ENCODE assay signal across 37 mouse cellular contexts in genomic region chr7:31174466-31174865, GRCm38 (mm10). TPM values are rescaled to one million over a fixed set of nuclear protein-coding genes. Genes with fewer than 3 reads are reported as not detected.
DNase-seq lines count a peak whose midpoint lies in the region; ATAC-seq and TF ChIP-seq lines count a peak whose summit lies in the region.
"Had no signal": no experiment of that assay in that cellular context is flagged by ENCODE, and none has a peak within 500 bp of the region (broad histone marks: within the 10 kb centered on the region; RNA-seq: fewer than 3 reads in every experiment).

No protein-coding gene starts in this region.

- TF ChIP-seq EP300 in CH12.LX (IDR thresholded peaks at IDR 0.05; ENCODE audit: low read length): no peak

- ATAC-seq in common myeloid progenitor, adult 5-6 weeks (replicated peaks; ENCODE audit: low read depth, poor library complexity, severe bottlenecking): peak; percentile 50; the same call in 1 of the 2 replicates
- peak; percentile 68 for ATAC-seq in megakaryocyte progenitor cell, adult 5-6 weeks (replicated peaks; ENCODE audit: poor library complexity)
- ATAC-seq: activated CD4-positive, CD25-positive, alpha-beta regulatory T cell, adult 4 months; forebrain, embryonic 14.5 days; inflammation-experienced regulatory T-cells, adult 6 months; lung, postnatal 0 days; midbrain, embryonic 15.5 days had no signal

- H3K27me3 ChIP-seq in CH12.LX (replicated peaks): peaks cover 16% of the 10 kb centered on the region
- H3K27me3 ChIP-seq: embryonic facial prominence, embryonic 12.5 days; neural tube, embryonic 12.5 days had no signal

- H3K36me3 ChIP-seq in CH12.LX (replicated peaks in 1 of 2; ENCODE audit: control insufficient read depth in 1 of 2, insufficient read depth in 1 of 2, low read length in 1 of 2): no peaks in the 10 kb centered on the region
- H3K36me3 ChIP-seq: embryonic facial prominence, embryonic 12.5 days; heart, embryonic 12.5 days; kidney, embryonic 15.5 days; limb, embryonic 10.5 days; limb, embryonic 15.5 days; liver, embryonic 13.5 days; midbrain, embryonic 15.5 days; neural tube, embryonic 12.5 days had no signal

- TF ChIP-seq CTCF in CH12.LX (conservative IDR thresholded peaks at IDR 0.05 in 1 of 2, IDR thresholded peaks at IDR 0.05 in 1 of 2; ENCODE audit: low read depth in 2 of 2, low read length in 2 of 2): no peak

- H3K4me3 ChIP-seq in CH12.LX (replicated peaks in 1 of 3; ENCODE audit: low read depth in 2 of 3, low read length in 2 of 3, poor library complexity in 1 of 3): no peak overlapping the region
- H3K4me3 ChIP-seq: embryonic facial prominence, embryonic 12.5 days; heart, embryonic 12.5 days; kidney, embryonic 15.5 days; limb, embryonic 10.5 days; limb, embryonic 15.5 days; liver, embryonic 13.5 days; midbrain, embryonic 15.5 days; neural tube, embryonic 12.5 days had no signal

- dilution Hi-C loops in CH12.LX (cut with MboI; ENCODE audit: extremely low pct_ligation_motif_present, extremely low pct_unique_long_range_greater_than_20kb, low sequenced_read_pairs): no loop called here

- H3K4me2 ChIP-seq in CH12.LX (ENCODE audit: insufficient read depth, low read depth, poor library complexity, severe bottlenecking): no peak overlapping the region
- H3K4me2 ChIP-seq: embryonic facial prominence, embryonic 12.5 days; heart, embryonic 12.5 days; hindbrain, embryonic 14.5 days; kidney, embryonic 15.5 days; limb, embryonic 15.5 days; liver, embryonic 13.5 days; midbrain, embryonic 15.5 days; neural tube, embryonic 12.5 days had no signal

- H3K9ac ChIP-seq in CH12.LX (ENCODE audit: insufficient read depth, low read depth): no peak overlapping the region
- H3K9ac ChIP-seq: embryonic facial prominence, embryonic 12.5 days; heart, embryonic 12.5 days; hindbrain, embryonic 14.5 days; kidney, embryonic 15.5 days; limb, embryonic 15.5 days; liver, embryonic 13.5 days; midbrain, embryonic 15.5 days; neural tube, embryonic 12.5 days had no signal

- H3K79me2 ChIP-seq in CH12.LX (replicated peaks; ENCODE audit: control insufficient read depth, extremely low read depth, insufficient read depth, poor library complexity, severe bottlenecking): no peaks in the 10 kb centered on the region

- H3K27ac ChIP-seq in CH12.LX (ENCODE audit: insufficient read depth, low read depth): no peak overlapping the region
- H3K27ac ChIP-seq: embryonic facial prominence, embryonic 12.5 days; hindbrain, embryonic 14.5 days; kidney, embryonic 15.5 days; limb, embryonic 10.5 days; limb, embryonic 15.5 days; liver, embryonic 13.5 days; midbrain, embryonic 15.5 days; neural tube, embryonic 12.5 days; stomach, postnatal 0 days had no signal

- TF ChIP-seq POLR2A in CH12.LX (IDR thresholded peaks at IDR 0.05; ENCODE audit: low read depth, low read length): no peak

- H3K9me3 ChIP-seq in CH12.LX (replicated peaks; ENCODE audit: low read length): peaks cover 15% of the 10 kb centered on the region
- H3K9me3 ChIP-seq: embryonic facial prominence, embryonic 12.5 days; heart, embryonic 12.5 days; kidney, embryonic 15.5 days; limb, embryonic 10.5 days; limb, embryonic 15.5 days; liver, embryonic 13.5 days; midbrain, embryonic 15.5 days; neural tube, embryonic 12.5 days had no signal

- peaks cover 8 to 25% of the 10 kb centered on the region in 2 experiments for H3K4me1 ChIP-seq in CH12.LX (ENCODE audit: control insufficient read depth in 1 of 2, insufficient read depth in 2 of 2)
- H3K4me1 ChIP-seq: embryonic facial prominence, embryonic 12.5 days; limb, embryonic 10.5 days; liver, embryonic 13.5 days; midbrain, embryonic 15.5 days; neural tube, embryonic 12.5 days had no signal

- in situ Hi-C loops in CH12.LX (cut with MboI; ENCODE audit: low pct_ligation_motif_present, low pct_unique_long_range_greater_than_20kb, low sequenced_read_pairs): no loop called here

- no peak for TF ChIP-seq RAD21 in CH12.LX (IDR thresholded peaks at IDR 0.05; ENCODE audit: low read depth, low read length)

- DNase-seq in CH12.LX (ENCODE audit: extremely low read depth): peak; percentile 48
- no peak for DNase-seq in cerebellum, postnatal 36 days
- DNase-seq in kidney, postnatal 4 days: no peak
- no peak for DNase-seq in urinary bladder, postnatal 4 days (ENCODE audit: low spot score in 2 of 2)
- DNase-seq: adrenal gland, adult 2 months; adrenal gland, postnatal 36 days; cerebellum, adult 8-10 months; cerebellum, postnatal 25 days; embryo, embryonic 11 days; gastrocnemius, postnatal 14 days; heart, adult 18-20 months; heart, postnatal 4 days; kidney, adult 11 months; kidney, postnatal 36 days; layer of hippocampus, postnatal 36 days; liver, embryonic 13.5 days; lung, adult 18-20 months; lung, postnatal 4 days; retina, postnatal 1 day; right cerebral cortex, postnatal 14 days; thymus, adult 18-20 months; thymus, postnatal 25 days had no signal

TF ChIP-seq in CH12.LX, 34 proteins besides CTCF, POLR2A, EP300 and RAD21:
- TF ChIP-seq CHD2 (IDR thresholded peaks at IDR 0.05; ENCODE audit: low read length) (no peak), ETS1 (conservative IDR thresholded peaks at IDR 0.05; ENCODE audit: low read depth, low read length) (no peak), MXI1 (IDR thresholded peaks at IDR 0.05; ENCODE audit: low read depth, low read length) (no peak), USF1 (IDR thresholded peaks at IDR 0.05; ENCODE audit: low read depth, low read length) (no peak), ZNF384 (IDR thresholded peaks at IDR 0.05; ENCODE audit: low read depth, low read length) (0 out of 2 replicates have a peak, but pooled peaks have one; percentile 8), TCF12 (IDR thresholded peaks at IDR 0.05; ENCODE audit: low read depth, low read length) (0 out of 2 replicates have a peak, but pooled peaks have one; percentile 12)

RNA-seq across cellular contexts. Expression of gene Gramd1a, which starts 18.8 kb away (rescaled TPM):
- total RNA-seq in CH12.LX (2012; rRNA removed): 66.6 and 86.0 TPM in 2 replicates
- total RNA-seq in CH12.LX (2014; rRNA removed): 45.7 and 49.5 TPM in 2 replicates
- polyA plus RNA-seq in CH12.LX (2012; ENCODE audit: insufficient read length, low read depth): 70.0 and 90.7 TPM in 2 replicates
- 30.8 and 38.7 TPM in 2 replicates for total RNA-seq in common myeloid progenitor, adult 5-6 weeks (2017)
- total RNA-seq in megakaryocyte progenitor cell, adult 5-6 weeks (2015): 67.1 and 71.7 TPM in 2 replicates
- total RNA-seq in megakaryocyte progenitor cell, adult 5-6 weeks (2017): 24.6 and 28.8 TPM in 2 replicates

RNA-seq across cellular contexts. Expression of gene Scn1b, which starts 47.7 kb away (rescaled TPM):
- 0.17 and 0.30 TPM in 2 replicates for total RNA-seq in CH12.LX (2012; rRNA removed)
- not detected in 2 replicates for total RNA-seq in CH12.LX (2014; rRNA removed)
- not detected in 2 replicates for polyA plus RNA-seq in CH12.LX (2012; ENCODE audit: insufficient read length, low read depth)
- 2.1 TPM in 1 of 2 replicates, not detected in the other for total RNA-seq in common myeloid progenitor, adult 5-6 weeks (2017)
- not detected in 2 replicates for total RNA-seq in megakaryocyte progenitor cell, adult 5-6 weeks (2015)
- 0.17 and 0.37 TPM in 2 replicates for total RNA-seq in megakaryocyte progenitor cell, adult 5-6 weeks (2017)
- polyA plus RNA-seq: activated CD4-positive, CD25-positive, alpha-beta regulatory T cell, adult 4 months had no signal

RNA-seq across cellular contexts. Expression of gene Hpn, which starts 59.4 kb away (rescaled TPM):
- total RNA-seq in CH12.LX (2012; rRNA removed) (1.7 and 3.0 TPM in 2 replicates), CH12.LX (2014; rRNA removed) (8.7 and 11.2 TPM in 2 replicates)
- 16.7 and 18.7 TPM in 2 replicates for polyA plus RNA-seq in CH12.LX (2012; ENCODE audit: insufficient read length, low read depth)
- 13.4 and 19.9 TPM in 2 replicates for total RNA-seq in common myeloid progenitor, adult 5-6 weeks (2017)
- 6.9 and 8.7 TPM in 2 replicates for total RNA-seq in megakaryocyte progenitor cell, adult 5-6 weeks (2015)
- total RNA-seq in megakaryocyte progenitor cell, adult 5-6 weeks (2017): 1.1 and 4.9 TPM in 2 replicates
- polyA plus RNA-seq: forebrain, embryonic 14.5 days had no signal
